Mouse (Mus musculus) erythroblast, embryonic 14.5 days (primary cell): ENCODE data around the gene Insm2.

ENCODE experiments used
- GATA1 ChIP-seq: IDR thresholded peaks from 2 replicates; pipeline ENCODE4 v1.6.1; 2012; ENCODE audit warnings: low read length, inconsistent platforms, mixed read lengths
- TAL1 ChIP-seq: IDR thresholded peaks from 3 replicates; pipeline ENCODE4 v1.6.1; 2012; ENCODE audit warnings: low read length, inconsistent platforms, mixed read lengths

DNA sequence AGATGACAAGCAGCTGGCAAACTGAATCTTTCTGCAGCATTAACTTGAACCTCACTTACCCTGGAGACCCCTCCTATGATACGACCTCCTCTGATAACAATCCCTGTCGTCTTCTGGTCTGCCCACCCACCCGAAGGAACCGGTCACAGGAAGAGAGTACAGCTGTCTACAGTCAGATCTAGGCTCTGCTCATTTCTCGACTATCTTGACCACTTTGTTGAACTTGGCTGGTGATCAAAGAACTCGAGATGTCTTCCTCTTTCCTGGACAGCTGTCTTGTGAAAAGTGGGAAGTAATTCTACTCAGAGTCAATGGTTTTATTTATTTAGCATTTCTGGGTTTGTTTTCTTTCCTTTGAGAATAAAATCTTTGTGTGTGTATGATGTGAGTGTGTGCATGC, 29.6 kb upstream of the Insm2 start:
- no peak for TF ChIP-seq GATA1
- TF ChIP-seq TAL1: no peak
